In the genomic region with DNA sequence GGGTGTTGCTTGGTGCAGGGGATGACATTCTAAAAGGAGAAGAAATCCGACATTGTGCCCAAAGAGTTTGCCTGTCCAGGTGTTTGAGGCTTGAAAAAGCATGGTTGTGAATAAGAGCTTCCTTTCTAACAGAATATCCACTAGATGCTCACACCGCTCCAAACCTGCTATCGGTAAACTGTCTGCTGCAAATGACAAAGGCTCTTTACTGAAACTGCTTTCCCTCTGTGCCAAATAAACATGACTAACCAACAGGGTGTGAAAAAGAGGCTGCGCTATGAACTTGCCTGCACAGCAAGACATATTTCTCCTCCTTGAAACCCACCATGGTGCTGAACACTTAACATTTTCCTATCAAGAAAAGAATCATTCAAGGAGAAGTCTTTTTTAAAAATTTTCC, we compare ENCODE assay signal across 21 mouse cellular contexts. TPM values are rescaled to one million over a fixed set of nuclear protein-coding genes. Genes with fewer than 3 reads are reported as not detected.
A peak's percentile ranks its signal among the peaks of the same experiment; 100 is the strongest.
DNase-seq lines count a peak whose midpoint lies in the region; TF ChIP-seq lines count a peak whose summit lies in the region.
"Had no signal": no experiment of that assay in that cellular context is flagged by ENCODE, and none has a peak within 500 bp of the region (broad histone marks: within the 10 kb centered on the region; RNA-seq: fewer than 3 reads in every experiment).

No protein-coding gene starts in this region.

- H3K27ac ChIP-seq in left cerebral cortex, adult 2 months, result peak overlapping the region; percentile 51; the same call in 1 of the 2 replicates
- H3K27ac ChIP-seq: embryonic facial prominence, embryonic 13.5 days; forebrain, embryonic 10.5 days; forebrain, embryonic 15.5 days; heart, embryonic 10.5 days; heart, embryonic 15.5 days; limb, embryonic 13.5 days; lung, embryonic 15.5 days; neural tube, embryonic 13.5 days had no signal

- H3K4me3 ChIP-seq in left cerebral cortex, adult 2 months, result no peak overlapping the region
- H3K4me3 ChIP-seq: embryonic facial prominence, embryonic 13.5 days; forebrain, embryonic 10.5 days; forebrain, embryonic 15.5 days; heart, embryonic 10.5 days; heart, embryonic 15.5 days; limb, embryonic 13.5 days; lung, embryonic 15.5 days; neural tube, embryonic 13.5 days had no signal

- peak; percentile 32 for DNase-seq in cerebellum, adult 8-10 months
- no peak for DNase-seq in cerebellum, postnatal 4 days (ENCODE audit: low spot score in 2 of 2)
- no peak for DNase-seq in left cerebral cortex, adult 2 months (ENCODE audit: extremely low spot score in 1 of 2, low spot score in 2 of 2)
- no peak for DNase-seq in left cerebral cortex, postnatal 14 days (ENCODE audit: low spot score in 2 of 2)
- peak; percentile 32 to 43 for DNase-seq in cerebellum, postnatal 25 days
- no peak for DNase-seq in layer of hippocampus, postnatal 36 days
- no peak for DNase-seq in kidney, adult 11 months
- DNase-seq: adrenal gland, adult 8-10 months; gastrocnemius, postnatal 10 days; kidney, adult 9 months; kidney, postnatal 10 days; lung, postnatal 36 days; thymus, postnatal 4 days had no signal

- no peak for TF ChIP-seq CTCF in left cerebral cortex, adult 2 months (IDR thresholded peaks at IDR 0.05)

- intact Hi-C loops in left cerebral cortex, adult 2 months (cut with DNase I), result no loop called here
- intact Hi-C loops in left cerebral cortex, postnatal 14 days (cut with DNase I), result no loop called here

RNA-seq across cellular contexts. Expression of a gene that starts 27.2 kb away (rescaled TPM):
- 100 to 1,000 TPM in 1 of 2 experiments, 10 to 100 TPM in 1; 97.9 to 111 TPM for total RNA-seq in left cerebral cortex, adult 2 months (2021)
- 100 to 1,000 TPM; 105 to 106 TPM for total RNA-seq in left cerebral cortex, postnatal 14 days (2021)
- 100 to 1,000 TPM; 102 to 103 TPM for total RNA-seq in layer of hippocampus, postnatal 36 days (2021)

Comparison
In these comparisons a context has a peak if more than half of its experiments do, and no peak if none do; other contexts are left out.
1. DNase-seq: peak in cerebellum, adult 8-10 months (single experiment) and cerebellum, postnatal 25 days (2 of 2); none in cerebellum, postnatal 4 days (0 of 2), left cerebral cortex, adult 2 months (0 of 2), left cerebral cortex, postnatal 14 days (0 of 2), layer of hippocampus, postnatal 36 days (0 of 2) and kidney, adult 11 months (single experiment).